Mouse (Mus musculus): ENCODE results near the gene Dolpp1. TPM values are rescaled to one million over a fixed set of nuclear protein-coding genes. Genes with fewer than 3 reads are reported as not detected.

The Dolpp1 gene
- polyA plus RNA-seq (2014; fragmentation: Nextera tagmentation; extraction: Ambion mirVana), result 40.0 and 41.7 TPM in 2 replicates

DNA sequence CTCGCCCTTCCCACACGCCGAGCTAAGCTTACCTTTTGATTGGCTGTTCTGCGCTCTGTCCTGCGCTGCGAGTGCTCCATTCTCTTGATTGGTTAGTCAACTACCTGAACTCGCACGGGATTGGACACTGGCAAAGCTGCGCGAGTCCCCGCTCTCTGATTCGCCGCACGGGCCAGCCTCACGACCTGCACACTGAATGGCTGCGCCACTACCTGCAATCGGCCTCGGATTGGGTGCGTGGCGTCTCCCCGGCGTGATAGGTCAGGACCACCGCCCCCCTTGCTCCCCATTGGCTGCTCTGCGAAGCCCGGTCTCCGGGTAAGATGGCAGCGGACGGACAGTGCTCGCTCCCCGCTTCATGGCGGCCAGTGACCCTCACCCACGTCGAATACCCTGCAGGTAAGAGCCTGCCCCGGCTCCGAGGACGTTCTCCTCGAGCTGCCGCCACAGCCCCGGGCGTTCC lies at the start of gene Dolpp1:
Gene Dolpp1 (plus strand): TSS at position 141 of the 463 bp plus-strand sequence.
- DNase-seq (ENCODE audit: low spot score) (peak; percentile 97), ATAC-seq (replicated peaks; ENCODE audit: low FRiP score, low TSS enrichment, low read depth) (peak; percentile 98)
- Histone ChIP-seq H3K36me3 (ENCODE audit: control insufficient read depth, insufficient read depth, low read length) (peaks cover 21% of the 10 kb centered on the region), H3K9ac (ENCODE audit: low read length) (peak within 1 kb of the TSS; percentile 57), H3K27ac (ENCODE audit: low read depth) (peak within 1 kb of the TSS; percentile 84), H3K9me3 (ENCODE audit: control insufficient read depth, low read length) (no peaks in the 10 kb centered on the region), H3K4me1 (replicated peaks; ENCODE audit: control insufficient read depth, insufficient read depth, low read length) (peaks cover 10% of the 10 kb centered on the region), H3K27me3 (replicated peaks; ENCODE audit: control insufficient read depth, insufficient read depth, low read length) (no peaks in the 10 kb centered on the region), H3K4me3 (ENCODE audit: low read depth, low read length) (peak within 1 kb of the TSS; percentile 92), H3K4me2 (ENCODE audit: low read length) (peak within 1 kb of the TSS; percentile 66)
- WGBS, result 1% methylated on average over 40 of the region's 40 CpGs

- Histone ChIP-seq H3K4me1 (replicated peaks; ENCODE audit: control insufficient read depth, insufficient read depth, low read length) (no peaks in the 10 kb centered on the region), H3K4me2 (ENCODE audit: low read length) (no peak overlapping the region), H3K9ac (ENCODE audit: low read length) (no peak overlapping the region), H3K9me3 (ENCODE audit: control insufficient read depth, low read length) (no peaks in the 10 kb centered on the region), H3K27me3 (replicated peaks; ENCODE audit: control insufficient read depth, insufficient read depth, low read length) (no peaks in the 10 kb centered on the region), H3K27ac (ENCODE audit: low read depth) (no peak overlapping the region), H3K36me3 (ENCODE audit: control insufficient read depth, insufficient read depth, low read length) (peaks cover 86% of the 10 kb centered on the region), H3K4me3 (ENCODE audit: low read depth, low read length) (no peak overlapping the region)
- no peak for ATAC-seq (replicated peaks; ENCODE audit: low FRiP score, low TSS enrichment, low read depth)
- no peak for DNase-seq (ENCODE audit: low spot score)
- WGBS, result 94% methylated on average over 7 of the region's 7 CpGs
These were observed 49.5 kb upstream of the Dolpp1 start for GRCm38 (mm10) chr2:30342544-30342943.

GRCm38 (mm10) chr2:30343601-30344137 lies 48.4 kb upstream of the Dolpp1 start:
- no peak overlapping the region for H3K27ac ChIP-seq (ENCODE audit: low read depth)
- H3K36me3 ChIP-seq (ENCODE audit: control insufficient read depth, insufficient read depth, low read length), result peaks cover 91% of the 10 kb centered on the region

DNA sequence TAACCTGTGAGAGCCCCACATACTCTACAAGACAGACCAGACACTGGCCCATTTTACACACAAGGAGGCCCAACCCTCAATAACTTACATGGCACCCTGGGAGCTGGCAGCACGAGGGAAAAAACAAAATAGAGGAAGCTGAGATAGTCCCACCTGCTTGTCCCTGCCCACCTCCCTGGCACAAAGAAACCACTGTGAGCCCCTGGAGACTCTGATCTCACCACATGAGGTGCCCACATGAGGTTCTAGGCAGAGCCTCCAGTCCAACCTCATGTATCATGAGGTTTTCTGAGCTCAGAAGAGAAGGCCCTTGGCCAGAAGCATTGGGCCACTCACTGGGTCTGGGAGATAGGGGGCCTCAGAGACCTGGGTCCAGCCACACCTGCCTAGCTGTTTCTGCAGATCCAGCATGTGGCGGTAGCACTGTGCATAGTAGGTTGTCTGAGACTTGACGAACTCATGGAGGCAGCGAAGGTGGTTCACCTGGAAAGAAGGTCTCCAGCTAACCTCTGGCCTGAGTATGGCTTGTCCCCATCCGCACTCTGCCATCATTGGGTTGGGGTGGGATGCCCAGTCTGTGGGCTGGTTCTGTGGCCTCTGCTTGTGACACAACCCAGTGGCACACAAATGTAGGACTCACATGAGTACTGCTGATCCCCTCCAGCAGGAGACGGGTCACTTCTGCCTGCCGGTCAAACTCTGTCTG lies 45.9 kb upstream of the Dolpp1 start:
- peaks cover 83% of the 10 kb centered on the region for H3K36me3 ChIP-seq (ENCODE audit: control insufficient read depth, insufficient read depth, low read length)
- no peaks in the 10 kb centered on the region for H3K27me3 ChIP-seq (replicated peaks; ENCODE audit: control insufficient read depth, insufficient read depth, low read length)
- no peak for DNase-seq (ENCODE audit: low spot score)
- no peak overlapping the region for H3K9ac ChIP-seq (ENCODE audit: low read length)
- H3K4me3 ChIP-seq (ENCODE audit: low read depth, low read length), result no peak overlapping the region
- no peak overlapping the region for H3K4me2 ChIP-seq (ENCODE audit: low read length)
- no peak for ATAC-seq (replicated peaks; ENCODE audit: low FRiP score, low TSS enrichment, low read depth)
- H3K4me1 ChIP-seq (replicated peaks; ENCODE audit: control insufficient read depth, insufficient read depth, low read length), result no peaks in the 10 kb centered on the region
- 88% methylated on average over 7 of the region's 7 CpGs for WGBS
- no peak overlapping the region for H3K27ac ChIP-seq (ENCODE audit: low read depth)
- H3K9me3 ChIP-seq (ENCODE audit: control insufficient read depth, low read length), result no peaks in the 10 kb centered on the region

More at GRCm38 (mm10) chr2:30343601-30344137, 48.4 kb upstream of the Dolpp1 start:
- 74% methylated on average over 14 of the region's 14 CpGs for WGBS
- Histone ChIP-seq H3K9ac (ENCODE audit: low read length) (no peak overlapping the region), H3K4me2 (ENCODE audit: low read length) (no peak overlapping the region), H3K27me3 (replicated peaks; ENCODE audit: control insufficient read depth, insufficient read depth, low read length) (no peaks in the 10 kb centered on the region), H3K4me3 (ENCODE audit: low read depth, low read length) (no peak overlapping the region), H3K4me1 (replicated peaks; ENCODE audit: control insufficient read depth, insufficient read depth, low read length) (no peaks in the 10 kb centered on the region), H3K9me3 (ENCODE audit: control insufficient read depth, low read length) (no peaks in the 10 kb centered on the region)
- ATAC-seq (replicated peaks; ENCODE audit: low FRiP score, low TSS enrichment, low read depth) (no peak), DNase-seq (ENCODE audit: low spot score) (no peak)

DNA sequence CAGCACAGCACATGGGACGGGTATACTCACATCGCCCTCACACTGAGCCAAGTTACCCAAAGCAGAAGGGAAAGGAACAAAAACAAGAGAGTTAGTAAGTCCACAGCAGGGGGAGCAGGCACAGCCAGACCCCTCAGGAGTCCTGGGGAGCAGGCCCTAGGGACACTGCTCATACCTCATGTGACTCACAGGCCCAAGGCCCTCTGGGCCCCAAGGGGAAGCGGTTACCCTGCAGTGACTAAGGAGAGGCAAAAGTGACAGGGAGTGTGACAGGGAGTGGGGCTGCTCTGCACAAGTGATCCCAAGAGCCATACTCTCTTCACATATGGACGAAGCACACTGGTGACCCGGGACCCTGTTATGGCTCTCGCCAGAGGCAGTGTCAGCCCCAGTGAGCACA lies 42.9 kb upstream of the Dolpp1 start:
- no peak for DNase-seq (ENCODE audit: low spot score)
- peaks cover 67% of the 10 kb centered on the region for H3K36me3 ChIP-seq (ENCODE audit: control insufficient read depth, insufficient read depth, low read length)
- no peak overlapping the region for H3K4me2 ChIP-seq (ENCODE audit: low read length)
- ATAC-seq (replicated peaks; ENCODE audit: low FRiP score, low TSS enrichment, low read depth), result no peak
- no peaks in the 10 kb centered on the region for H3K27me3 ChIP-seq (replicated peaks; ENCODE audit: control insufficient read depth, insufficient read depth, low read length)
- H3K9ac ChIP-seq (ENCODE audit: low read length), result no peak overlapping the region
- WGBS, result 95% methylated on average over 6 of the region's 6 CpGs
- H3K4me3 ChIP-seq (ENCODE audit: low read depth, low read length), result no peak overlapping the region
- no peak overlapping the region for H3K27ac ChIP-seq (ENCODE audit: low read depth)
- no peaks in the 10 kb centered on the region for H3K9me3 ChIP-seq (ENCODE audit: control insufficient read depth, low read length)
- H3K4me1 ChIP-seq (replicated peaks; ENCODE audit: control insufficient read depth, insufficient read depth, low read length), result no peaks in the 10 kb centered on the region

DNA sequence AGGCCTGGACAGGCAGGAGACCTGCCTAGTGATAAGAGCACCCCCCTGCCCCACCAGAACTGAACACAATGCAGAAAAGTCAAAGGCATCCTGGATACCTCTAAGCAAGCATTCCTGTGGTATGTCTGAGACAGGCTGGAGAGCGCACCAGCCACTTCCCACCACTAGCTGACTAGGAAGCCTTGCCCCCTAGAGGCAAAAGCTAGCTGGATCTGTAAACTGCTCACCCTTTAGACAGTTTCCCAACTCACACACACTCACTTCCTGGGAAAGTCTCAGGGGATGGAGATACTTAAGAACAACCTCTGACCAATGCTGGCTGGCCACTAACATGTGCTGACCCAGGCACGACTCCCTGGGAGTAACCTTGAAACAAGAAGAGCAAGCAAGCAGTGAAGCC lies 40.9 kb upstream of the Dolpp1 start:
- peaks cover 53% of the 10 kb centered on the region for H3K36me3 ChIP-seq (ENCODE audit: control insufficient read depth, insufficient read depth, low read length)
- no peak for DNase-seq (ENCODE audit: low spot score)

DNA sequence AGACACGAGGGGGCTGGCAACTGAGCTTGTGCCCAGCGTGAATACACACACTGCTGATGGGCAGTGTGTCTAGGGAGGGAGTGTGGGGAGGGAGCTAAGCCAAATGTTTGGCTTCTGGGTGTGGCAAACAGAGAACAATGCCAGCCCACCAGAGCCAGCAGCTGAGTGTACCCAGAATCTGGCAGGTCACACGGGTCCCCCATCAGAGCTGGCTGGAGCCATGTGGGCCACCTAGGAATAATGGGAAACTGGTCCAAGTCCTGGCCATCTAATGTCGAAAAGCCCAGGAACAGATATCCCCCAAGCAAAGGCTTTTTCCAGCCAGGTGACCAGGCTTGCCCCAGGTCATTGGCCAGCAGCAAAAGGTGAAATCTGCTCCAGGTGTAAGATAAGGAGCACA lies 36.2 kb upstream of the Dolpp1 start:
- Histone ChIP-seq H3K4me2 (ENCODE audit: low read length) (no peak overlapping the region), H3K36me3 (ENCODE audit: control insufficient read depth, insufficient read depth, low read length) (peaks cover 20% of the 10 kb centered on the region), H3K4me1 (replicated peaks; ENCODE audit: control insufficient read depth, insufficient read depth, low read length) (peaks cover 26% of the 10 kb centered on the region), H3K9ac (ENCODE audit: low read length) (no peak overlapping the region), H3K4me3 (ENCODE audit: low read depth, low read length) (no peak overlapping the region), H3K9me3 (ENCODE audit: control insufficient read depth, low read length) (no peaks in the 10 kb centered on the region), H3K27ac (ENCODE audit: low read depth) (peak overlapping the region; percentile 43; the same call in 1 of the 2 replicates), H3K27me3 (replicated peaks; ENCODE audit: control insufficient read depth, insufficient read depth, low read length) (no peaks in the 10 kb centered on the region)
- 67% methylated on average over 4 of the region's 4 CpGs for WGBS
- no peak for DNase-seq (ENCODE audit: low spot score)
- no peak for ATAC-seq (replicated peaks; ENCODE audit: low FRiP score, low TSS enrichment, low read depth)

More for the DNA sequence above, 40.9 kb upstream of the Dolpp1 start:
- Histone ChIP-seq H3K4me2 (ENCODE audit: low read length) (no peak overlapping the region), H3K9ac (ENCODE audit: low read length) (no peak overlapping the region), H3K27me3 (replicated peaks; ENCODE audit: control insufficient read depth, insufficient read depth, low read length) (no peaks in the 10 kb centered on the region), H3K9me3 (ENCODE audit: control insufficient read depth, low read length) (no peaks in the 10 kb centered on the region), H3K4me3 (ENCODE audit: low read depth, low read length) (no peak overlapping the region), H3K4me1 (replicated peaks; ENCODE audit: control insufficient read depth, insufficient read depth, low read length) (no peaks in the 10 kb centered on the region; the same call in none of the 2 replicates), H3K27ac (ENCODE audit: low read depth) (no peak overlapping the region)
- 66% methylated on average over 2 of the region's 2 CpGs for WGBS
- no peak for ATAC-seq (replicated peaks; ENCODE audit: low FRiP score, low TSS enrichment, low read depth)

GRCm38 (mm10) chr2:30356266-30356665 lies 35.8 kb upstream of the Dolpp1 start:
- Histone ChIP-seq H3K36me3 (ENCODE audit: control insufficient read depth, insufficient read depth, low read length) (peaks cover 20% of the 10 kb centered on the region), H3K4me2 (ENCODE audit: low read length) (no peak overlapping the region), H3K9me3 (ENCODE audit: control insufficient read depth, low read length) (no peaks in the 10 kb centered on the region), H3K9ac (ENCODE audit: low read length) (no peak overlapping the region), H3K27ac (ENCODE audit: low read depth) (no peak overlapping the region), H3K27me3 (replicated peaks; ENCODE audit: control insufficient read depth, insufficient read depth, low read length) (no peaks in the 10 kb centered on the region), H3K4me1 (replicated peaks; ENCODE audit: control insufficient read depth, insufficient read depth, low read length) (peaks cover 26% of the 10 kb centered on the region), H3K4me3 (ENCODE audit: low read depth, low read length) (no peak overlapping the region)
- no peak for ATAC-seq (replicated peaks; ENCODE audit: low FRiP score, low TSS enrichment, low read depth)
- WGBS, result 38% methylated on average over 4 of the region's 4 CpGs
- no peak for DNase-seq (ENCODE audit: low spot score)
